Mouse (Mus musculus): ENCODE data around the gene Amer2.
"Not testable (repeated sequence)": the region's sequence is repeated elsewhere in the genome, so short reads cannot be mapped to it uniquely, and the experiment has no call there.

Amer2 gene

DNA sequence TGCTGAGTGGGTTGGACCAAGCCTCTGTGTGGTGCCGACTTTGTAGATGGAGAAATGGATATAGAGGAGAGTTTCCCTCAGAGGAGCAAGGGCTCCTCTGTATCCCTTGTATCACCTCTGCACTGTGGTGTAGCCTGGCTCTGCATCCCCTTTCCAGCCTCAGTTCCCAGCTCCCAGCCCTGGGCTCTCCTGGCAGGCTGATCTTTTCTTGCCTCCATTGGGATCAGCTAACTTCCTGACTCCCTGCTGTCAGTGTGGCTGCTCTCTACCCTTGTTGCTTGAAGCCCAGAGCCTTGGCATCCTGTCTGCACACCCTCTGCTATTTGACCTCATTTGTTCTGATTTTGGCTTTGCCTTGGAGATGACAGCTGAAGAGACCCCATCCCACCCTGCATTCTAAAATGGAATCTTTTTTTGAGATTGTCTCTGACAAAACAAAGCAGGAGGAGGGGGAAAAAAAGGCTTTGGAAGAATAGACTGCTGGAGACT is at the start of gene Amer2:
Gene Amer2 (plus strand): TSS at position 439 of the 489 bp plus-strand sequence.
- no peak for DNase-seq (ENCODE audit: low read depth)

DNA sequence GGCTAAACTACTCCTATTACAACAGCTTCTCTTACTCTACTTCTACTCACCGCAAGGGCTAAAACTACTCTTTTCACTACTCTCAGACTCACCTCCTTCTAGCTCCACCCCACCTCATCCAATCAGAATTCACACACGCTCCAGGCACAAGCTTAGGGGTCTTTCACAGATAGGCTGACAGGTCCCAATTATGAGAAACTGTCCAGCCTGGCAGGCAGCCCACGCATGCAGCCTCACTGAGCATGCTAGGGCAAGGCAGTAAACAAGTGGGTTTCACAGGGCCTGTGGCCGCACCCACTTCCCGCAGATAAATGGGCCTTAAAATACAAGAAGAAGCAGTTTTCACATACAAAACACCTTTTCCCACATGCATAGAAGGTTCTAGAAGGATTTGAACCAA is 33.1 kb upstream of the Amer2 start:
- DNase-seq (ENCODE audit: low read depth) = not testable (repeated sequence)

DNA sequence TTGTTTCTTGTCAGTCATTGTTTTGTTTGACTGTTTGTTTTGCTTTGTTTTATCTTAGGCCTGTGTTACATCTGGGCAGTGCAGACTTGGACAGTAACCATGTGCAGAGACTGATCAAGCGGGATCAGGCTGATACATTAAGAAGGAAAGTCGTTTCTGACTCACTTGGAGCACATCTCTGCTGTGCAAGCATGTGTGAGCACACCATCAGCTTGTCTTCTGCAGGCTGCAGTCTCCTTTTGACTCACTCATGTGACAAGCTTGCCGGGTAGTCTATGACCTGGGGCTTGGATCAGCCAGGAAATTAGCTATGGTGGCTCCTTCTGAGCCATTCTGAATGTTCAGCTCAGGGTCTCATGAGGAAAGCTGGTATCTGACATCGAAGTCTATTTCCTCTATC is 32.5 kb upstream of the Amer2 start:
- DNase-seq (ENCODE audit: low read depth) = no peak

DNA sequence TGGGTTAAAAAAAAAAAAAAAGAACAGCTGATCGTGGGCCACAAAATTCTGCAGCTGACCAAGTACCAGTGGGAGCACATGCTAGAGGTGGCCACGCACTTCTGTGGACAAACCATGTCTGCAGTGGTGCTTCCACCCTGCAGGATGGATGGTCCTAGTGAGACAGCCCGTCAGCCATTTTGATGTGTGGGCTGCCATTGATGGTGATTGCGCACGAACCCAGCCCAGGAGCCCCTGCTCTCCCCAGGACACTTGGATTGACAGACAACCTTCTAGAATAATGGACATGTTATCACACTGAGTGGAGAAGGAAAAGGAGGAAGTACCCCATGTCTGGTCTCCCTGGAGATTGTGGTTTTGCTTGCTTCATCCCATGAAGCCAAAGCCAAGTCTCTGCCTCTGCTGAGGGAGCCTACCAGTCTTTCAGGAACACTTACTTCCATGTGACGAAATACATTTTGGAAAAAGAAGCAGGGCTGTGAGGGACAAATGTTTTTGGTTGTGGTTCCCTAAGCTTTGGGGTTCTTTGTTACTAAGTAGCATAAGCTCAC is 27.7 kb upstream of the Amer2 start:
- DNase-seq (ENCODE audit: low read depth) = no peak

DNA sequence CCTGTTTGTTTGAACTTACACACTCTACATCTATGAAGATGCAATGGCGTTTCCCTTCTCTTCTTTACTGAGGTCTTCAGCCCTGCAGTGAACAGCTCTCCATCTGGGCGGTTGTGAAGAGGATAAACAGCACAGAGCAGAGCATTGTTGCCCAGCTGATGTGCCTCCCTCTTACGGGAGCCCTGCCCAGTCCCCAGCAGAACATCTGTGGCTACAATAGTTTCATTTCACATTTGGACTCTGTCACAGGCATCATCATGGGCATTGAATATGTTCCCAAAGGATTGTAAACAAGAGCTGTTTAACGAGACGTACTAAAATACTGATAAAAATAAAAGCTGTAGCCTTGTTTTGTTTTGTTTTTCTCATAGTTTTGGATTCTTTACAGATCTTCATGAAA is 14.7 kb upstream of the Amer2 start:
- DNase-seq (ENCODE audit: low read depth) = no peak

DNA sequence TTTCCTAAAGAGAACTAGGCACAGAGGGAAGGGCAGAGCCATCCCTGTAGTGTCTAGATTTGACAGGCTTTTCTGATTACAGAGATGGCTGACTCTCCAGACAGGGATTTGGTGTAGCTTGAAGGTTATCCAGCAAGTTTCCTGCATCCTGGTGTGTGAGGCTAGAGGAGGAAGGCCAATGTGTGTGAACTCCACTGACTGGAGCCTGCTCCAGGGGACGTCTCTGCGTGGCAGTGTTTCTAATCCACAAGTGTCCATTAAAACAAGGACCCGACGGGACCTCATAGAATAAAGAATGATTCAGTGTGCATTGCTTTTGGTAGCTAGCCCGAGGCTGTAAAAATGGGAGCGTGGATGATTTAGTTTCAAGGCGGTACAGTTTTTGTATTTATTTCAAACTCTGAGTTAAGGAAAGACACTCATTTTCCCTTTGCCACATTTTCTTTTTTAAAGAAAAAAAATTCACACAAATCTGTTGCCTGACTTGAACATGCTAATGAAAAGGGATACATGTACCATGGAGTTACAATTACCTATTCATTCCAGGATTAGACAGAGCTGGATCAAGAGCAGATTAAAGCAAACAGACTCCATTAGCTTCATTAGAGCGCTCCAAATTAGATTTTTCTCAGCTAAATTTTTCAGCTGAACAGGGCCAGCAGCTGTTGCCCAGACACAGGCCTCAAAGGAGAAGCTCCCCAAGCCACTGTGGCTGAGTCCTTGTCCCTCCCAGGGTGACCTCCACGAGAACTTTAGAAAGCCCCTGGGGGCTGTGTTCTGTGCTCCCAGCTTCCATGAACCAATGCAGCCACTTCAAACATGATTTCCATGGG is 11.5 kb upstream of the Amer2 start:
- no peak for DNase-seq (ENCODE audit: low read depth)

DNA sequence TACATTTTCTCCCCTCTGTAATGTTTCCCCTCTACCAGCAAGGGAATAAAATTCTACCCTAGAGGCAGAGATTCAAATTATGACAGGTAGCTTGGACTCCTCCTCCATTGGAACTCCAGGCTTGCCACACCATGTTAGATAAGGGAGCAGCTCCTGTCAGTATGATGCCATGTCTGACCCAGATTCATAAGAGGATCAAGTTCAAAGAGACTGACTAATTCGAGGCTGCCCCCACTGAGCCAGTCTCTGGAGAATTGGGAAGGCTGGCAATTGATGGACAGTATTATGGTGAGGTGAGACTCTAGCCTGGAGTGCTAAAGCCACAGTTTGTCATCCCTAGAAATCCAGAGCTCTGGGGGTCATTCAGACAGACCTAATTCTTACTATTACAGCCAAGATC is 6.3 kb upstream of the Amer2 start:
- DNase-seq (ENCODE audit: low read depth) = no peak

DNA sequence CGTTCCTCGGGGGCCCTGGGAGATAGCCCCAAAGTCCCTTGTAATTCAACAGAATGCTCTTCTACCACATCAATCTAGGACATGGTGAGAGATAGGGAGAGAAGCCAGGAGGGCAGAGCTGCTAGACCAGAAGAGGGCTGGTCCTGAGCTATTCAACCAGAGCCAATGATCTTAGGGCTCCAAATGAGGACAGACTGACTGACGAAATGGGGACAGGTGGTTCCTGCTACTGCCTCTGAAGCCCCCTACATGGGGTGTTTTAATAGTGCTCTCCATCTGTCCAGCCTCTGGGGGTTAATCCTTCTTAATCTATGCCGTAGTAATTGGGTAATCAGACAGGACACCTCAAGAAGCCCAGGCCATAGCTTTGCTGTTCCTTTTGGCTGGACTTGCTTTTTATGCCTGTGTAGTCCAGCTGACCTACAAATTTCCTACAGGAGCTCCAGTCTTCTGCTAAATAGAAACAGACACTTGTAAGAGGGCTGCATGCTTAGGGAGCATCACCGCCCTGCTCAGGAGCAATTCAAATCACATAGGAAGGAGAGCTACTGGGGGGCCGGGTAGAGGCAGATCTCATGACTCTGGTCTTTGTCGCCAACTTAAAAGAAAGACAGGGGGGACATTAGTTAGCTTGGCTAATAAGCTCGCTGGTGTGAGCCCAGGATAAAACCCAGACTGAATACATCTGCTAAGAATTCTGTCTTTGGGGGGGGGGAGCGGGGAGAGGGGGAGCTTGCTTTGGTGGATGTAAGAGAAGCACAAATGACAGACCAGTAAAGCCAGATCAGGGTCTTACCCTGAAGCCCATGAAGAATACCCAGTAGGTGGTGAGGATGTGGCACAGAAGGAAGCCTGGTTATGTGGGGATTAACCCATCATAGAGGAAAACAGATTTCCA is 4.0 kb upstream of the Amer2 start:
- no peak for DNase-seq (ENCODE audit: low read depth)

DNA sequence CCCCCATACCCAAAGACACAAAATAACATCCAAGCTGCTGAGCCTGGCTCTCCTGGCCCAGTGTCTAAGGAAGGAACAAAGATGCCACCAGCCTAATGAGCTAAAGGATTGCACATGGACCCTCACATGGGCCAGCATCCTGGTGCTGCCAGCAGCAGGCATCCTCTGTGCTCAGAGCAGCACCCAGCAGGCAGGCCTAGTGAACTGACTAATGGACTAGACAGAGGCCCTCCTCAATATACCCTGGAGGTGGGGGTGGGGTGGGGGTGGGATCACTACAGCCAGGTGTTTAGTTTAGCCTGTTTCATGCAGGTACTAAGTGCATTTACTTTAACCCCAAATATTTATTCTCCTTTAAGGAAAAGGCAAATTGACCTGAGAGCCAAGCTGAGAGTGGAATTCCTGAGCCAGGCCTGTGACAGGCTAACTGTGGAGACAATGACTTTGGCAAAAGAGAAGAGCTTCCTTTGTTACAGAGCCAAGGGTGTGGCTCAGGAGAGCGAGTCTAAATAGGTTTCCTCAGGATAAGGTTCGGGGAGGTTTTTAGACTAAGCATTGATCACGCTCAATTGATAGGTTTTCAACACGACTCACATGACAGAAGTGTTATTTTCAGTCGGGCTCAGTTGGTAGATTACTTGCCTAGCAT is 3.3 kb upstream of the Amer2 start:
- no peak for DNase-seq (ENCODE audit: low read depth)

DNA sequence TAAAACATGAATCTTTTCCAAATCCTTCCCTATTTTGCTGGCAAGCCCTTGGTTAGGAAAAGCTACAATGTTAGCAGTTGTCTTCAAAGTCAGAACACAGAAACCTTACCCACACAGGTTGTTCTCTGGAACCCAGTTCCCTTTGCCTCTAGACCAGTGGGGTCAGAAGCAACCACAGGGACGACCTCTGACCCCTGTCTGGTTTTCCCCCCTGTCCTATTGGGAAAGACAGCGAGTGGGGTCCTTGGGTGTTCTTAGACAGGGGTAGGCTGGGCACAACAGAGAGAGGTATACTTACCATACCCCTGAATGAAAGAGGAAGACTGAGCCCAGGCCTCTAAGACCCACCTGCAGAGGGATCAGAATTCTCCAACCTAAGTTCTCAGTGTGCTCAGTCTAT is 4.0 kb downstream of the Amer2 start:
- no peak for DNase-seq (ENCODE audit: low read depth)

DNA sequence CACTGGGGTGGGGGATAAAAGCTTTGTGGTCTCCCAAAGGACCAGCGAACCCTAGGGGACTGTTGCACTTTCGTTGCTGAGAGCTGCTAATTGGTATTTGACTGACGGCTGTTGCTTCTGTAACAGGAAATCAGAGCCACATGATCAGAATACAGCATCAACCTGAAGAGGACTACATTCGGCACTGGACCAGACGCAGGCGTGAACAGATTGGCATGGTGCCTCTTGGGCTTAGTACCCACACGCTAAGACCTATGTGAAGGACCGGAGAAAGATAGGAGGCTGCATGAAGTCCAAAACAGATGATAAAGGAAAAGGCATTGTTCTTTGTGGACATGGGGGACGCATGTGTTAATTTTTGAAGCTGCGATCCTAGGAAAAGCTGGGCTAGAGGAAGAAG is 4.5 kb downstream of the Amer2 start:
- no peak for DNase-seq (ENCODE audit: low read depth)

DNA sequence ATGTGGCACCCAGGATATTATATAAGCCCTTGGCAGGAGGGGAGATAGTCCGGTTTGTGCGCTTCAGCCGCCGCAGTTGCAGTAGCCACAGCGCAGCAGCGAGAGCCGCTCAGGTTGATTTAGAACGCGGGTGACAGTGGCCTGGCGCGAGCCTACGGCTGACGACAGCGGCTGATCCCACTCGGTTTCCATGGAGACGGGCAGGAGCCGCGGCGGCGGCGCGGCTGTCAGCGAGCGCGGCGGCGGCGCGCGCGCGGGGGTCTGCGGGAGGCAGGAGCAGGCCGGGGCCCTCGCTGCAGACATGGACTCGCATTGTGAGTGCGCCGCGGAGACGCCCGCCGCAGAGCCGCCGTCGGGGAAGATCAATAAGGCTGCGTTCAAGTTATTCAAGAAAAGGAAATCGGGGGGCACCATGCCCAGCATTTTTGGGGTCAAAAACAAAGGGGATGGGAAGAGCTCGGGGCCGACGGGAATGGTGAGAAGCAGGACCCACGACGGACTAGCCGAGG is 5.1 kb downstream of the Amer2 start:
- no peak for DNase-seq (ENCODE audit: low read depth)

DNA sequence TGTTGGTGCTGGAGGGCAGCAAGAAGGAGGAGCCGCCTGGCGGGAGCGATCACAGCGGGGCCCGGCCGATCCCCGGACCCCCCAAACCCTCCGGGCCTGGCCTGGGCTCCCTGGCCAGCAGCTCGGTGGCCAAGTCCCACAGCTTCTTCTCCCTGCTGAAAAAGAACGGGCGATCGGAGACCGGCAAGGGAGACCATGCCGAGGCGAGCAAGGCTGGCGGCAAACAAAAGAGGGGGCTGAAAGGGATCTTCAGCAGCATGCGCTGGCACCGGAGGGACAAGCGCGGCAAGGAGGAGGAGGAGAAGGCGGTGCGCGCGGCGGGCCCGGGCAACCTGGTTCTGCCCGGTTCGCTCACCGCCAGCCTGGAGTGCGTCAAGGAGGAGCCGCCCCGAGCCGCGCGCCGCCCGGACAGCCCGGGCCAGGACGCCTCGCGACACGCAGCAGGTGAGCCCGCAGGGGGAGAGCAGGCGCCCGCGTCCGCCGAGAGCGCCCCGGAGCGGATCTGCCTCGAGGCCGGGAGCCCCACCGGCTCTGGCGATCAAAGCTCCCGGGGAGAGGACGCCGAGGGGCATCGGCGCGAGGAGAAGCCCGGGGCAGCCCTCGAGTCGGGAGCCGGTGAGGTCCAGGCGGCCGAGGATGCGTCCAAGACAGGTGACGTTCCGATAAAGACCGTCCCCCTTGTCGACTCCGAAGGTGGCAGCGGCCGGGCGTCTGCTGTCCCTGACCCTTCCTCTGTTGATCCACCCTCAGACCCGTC is 5.7 kb downstream of the Amer2 start:
- no peak for DNase-seq (ENCODE audit: low read depth)

DNA sequence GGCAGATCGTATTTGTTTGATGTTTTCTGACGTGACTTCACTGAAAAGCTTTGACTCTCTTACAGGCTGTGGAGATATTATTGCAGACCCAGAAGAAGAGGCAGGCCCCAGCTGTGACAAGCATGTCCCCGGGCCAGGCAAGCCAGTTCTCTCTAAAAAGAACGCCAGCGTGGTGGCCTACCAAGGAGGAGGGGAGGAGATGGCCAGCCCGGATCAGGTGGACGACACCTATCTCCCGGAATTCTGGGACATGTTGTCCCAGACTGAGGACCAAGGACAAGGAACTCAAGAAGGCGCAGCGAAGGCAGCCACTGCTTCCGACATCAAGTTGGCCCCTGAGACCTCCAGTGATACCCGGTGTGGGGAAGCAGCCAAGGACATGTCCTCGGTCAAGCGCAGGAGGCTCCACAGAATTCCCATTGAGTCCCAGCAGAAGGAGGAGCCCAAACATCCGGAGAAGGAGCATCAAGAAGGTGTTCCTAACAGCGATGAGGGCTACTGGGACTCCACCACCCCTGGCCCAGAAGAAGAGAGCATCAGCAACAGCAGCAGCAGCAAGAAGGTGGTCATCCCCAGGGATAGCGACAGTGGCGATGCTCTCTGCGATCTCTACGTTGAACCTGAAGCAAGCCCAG is 6.4 kb downstream of the Amer2 start:
- no peak for DNase-seq (ENCODE audit: low read depth)

DNA sequence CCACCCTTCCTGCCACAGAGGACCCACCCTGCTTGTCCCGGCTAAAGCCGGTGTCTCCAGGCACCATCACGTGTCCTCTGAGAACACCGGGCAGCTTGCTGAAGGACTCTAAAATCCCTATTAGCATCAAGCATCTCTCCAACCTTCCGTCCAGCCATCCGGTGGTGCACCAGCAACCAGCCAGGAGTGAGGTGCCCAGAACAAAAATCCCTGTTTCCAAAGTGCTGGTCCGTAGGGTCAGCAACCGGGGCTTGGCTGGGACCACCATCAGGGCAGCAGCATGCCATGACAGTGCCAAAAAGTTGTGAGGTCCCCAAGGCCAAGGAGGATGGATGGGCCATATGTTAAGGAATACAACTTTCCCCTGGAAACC is 6.9 kb downstream of the Amer2 start:
- DNase-seq (ENCODE audit: low read depth) = no peak

DNA sequence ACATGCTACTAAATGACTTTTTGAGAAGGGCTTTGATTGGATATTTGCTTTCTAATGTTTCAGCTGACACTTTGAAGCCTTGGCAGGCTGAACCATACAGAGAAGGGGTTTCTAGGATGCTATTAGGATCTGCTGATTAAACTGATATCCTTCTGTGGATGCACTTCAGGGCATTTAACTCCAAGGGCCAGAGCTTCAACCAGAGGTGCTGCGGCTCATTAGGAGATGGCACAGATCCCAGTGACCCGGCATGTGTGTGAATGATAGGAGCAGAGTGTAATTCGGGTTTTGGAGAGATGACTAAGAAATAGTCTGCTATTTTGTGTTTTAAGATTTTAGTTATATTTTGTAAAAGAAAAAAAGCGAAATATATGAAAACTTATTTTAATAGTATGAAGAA is 8.6 kb downstream of the Amer2 start:
- no peak for DNase-seq (ENCODE audit: low read depth)

DNA sequence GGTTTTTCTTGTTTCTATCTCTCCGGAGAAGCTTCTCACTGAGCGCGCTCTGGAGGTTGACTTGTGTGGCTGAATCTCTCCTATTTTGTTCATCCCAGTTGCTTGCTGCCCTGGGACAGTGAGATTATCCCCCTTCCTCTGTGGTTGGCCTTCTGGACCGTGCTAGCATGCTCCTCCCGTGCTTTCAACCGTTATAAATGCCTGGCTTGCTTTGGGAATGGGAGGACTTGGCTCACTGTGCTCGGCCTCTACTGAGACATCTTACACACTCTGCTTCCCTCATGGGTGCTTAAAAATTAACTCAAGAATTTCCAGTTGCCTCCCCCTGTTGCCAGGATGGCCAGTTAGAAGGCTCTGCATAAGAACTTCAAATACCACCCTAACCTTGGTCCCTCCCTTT is 10.8 kb downstream of the Amer2 start:
- no peak for DNase-seq (ENCODE audit: low read depth)

DNA sequence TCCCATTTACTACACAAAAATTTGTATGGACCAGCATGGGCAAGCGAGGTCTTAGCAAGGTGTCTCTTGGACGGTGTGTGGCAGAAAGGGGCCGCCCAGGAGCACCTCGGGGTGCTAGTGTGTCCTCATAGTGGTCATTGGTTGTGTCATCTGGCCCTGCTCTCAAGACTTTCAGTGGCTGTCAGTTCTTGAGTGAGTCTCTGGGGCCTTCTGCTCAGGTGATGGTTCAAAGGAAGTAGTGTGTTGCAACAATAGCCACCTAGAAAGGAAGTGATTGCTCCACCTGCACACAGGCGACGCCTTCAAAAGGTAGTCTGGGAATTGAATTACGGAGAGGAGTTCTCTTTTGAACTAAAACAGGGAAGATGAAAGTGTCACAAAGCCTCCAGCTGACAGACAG is 11.2 kb downstream of the Amer2 start:
- no peak for DNase-seq (ENCODE audit: low read depth)

DNA sequence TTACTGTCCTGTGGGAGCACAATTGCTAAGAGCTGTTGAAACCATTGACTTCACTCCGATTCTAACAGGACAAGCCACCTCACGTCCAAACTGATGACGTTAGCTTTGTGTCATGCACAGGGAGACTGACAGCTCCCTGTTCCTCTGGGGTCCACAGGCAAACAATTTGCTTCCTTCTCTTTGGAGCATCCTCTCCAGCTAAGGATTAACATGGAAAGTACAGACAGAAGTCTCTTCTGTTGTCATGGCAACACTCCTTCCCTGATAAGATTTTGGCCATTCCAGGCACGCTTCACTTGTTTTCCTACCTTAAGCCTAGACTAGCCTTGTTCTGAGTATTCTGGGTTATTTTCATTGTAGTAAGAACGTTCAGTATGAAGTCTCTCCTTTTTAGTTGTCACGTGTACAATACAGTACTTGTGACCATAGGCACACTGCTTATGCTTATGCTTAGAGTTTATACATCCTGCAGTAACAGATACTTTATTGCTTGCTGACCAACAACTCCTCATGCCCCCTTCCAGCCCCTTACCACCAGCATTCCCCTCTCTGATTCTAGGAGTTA is 12.1 kb downstream of the Amer2 start:
- DNase-seq (ENCODE audit: low read depth) = no peak
